Mouse (Mus musculus): ENCODE measurements around the gene Nrap.
"Not testable (repeated sequence)": the region's sequence is repeated elsewhere in the genome, so short reads cannot be mapped to it uniquely, and the experiment has no call there.

Nrap gene

GRCm38 (mm10) chr19:56389879-56390278, at the start of gene Nrap:
TSS of gene Nrap (minus strand) at chr19:56390037.
- no peak for DNase-seq (ENCODE audit: low spot score in 2 of 2)

DNA sequence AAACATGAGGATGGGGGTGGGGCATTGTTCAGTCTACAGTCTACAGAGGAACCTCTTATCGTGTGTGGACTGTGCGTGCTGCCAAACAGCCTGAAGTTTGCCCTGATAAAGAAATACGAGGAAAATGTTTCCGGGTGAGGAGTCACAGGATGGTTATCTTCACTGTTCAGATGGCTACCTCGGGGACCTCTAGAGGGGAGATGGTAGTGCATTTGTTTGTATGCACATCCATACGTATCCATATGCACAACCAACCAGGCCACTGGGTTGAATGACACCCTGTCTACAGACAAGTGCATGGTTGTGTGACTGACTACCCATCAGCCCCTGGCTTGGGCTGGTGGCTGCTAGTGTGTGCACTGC, 49.2 kb upstream of the Nrap start:
- no peak for DNase-seq (ENCODE audit: low spot score in 2 of 2)

DNA sequence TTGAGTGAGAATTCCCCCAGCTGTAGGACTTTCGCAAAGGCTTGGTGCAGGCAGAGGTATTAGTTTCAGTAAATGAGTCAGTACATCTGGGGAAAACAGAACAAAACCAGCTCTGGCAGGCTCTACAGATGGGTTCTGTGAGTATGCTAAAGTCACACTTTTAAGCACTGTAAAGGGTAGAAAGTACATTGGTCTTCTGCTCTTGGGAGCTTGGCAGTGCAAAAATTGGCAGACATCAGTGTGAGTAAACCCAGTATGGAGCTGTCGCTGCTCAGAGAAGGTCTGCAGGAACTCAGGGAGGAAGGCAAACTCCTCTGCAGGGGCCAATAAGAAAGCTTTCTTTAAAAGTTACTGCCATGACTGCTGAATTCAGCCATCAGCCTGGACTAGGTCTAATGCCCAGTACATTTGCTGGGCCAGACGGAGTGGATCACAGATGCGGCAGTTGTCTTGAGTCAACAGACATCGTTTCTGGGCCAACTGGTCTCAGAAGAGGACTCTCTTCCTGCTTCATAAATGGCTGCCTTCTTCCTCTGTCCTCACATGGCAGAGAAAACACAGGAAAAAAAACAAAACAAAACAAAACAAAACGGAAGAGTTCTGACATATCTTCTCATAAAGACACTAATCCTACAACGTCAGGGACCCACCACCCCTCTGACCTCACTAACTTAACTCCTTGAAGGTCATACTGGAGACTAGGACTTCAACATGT, 48.7 kb upstream of the Nrap start:
- no peak for DNase-seq (ENCODE audit: low spot score in 2 of 2)

GRCm38 (mm10) chr19:56436380-56436779, 46.5 kb upstream of the Nrap start:
- DNase-seq (ENCODE audit: low spot score in 2 of 2): no peak

DNA sequence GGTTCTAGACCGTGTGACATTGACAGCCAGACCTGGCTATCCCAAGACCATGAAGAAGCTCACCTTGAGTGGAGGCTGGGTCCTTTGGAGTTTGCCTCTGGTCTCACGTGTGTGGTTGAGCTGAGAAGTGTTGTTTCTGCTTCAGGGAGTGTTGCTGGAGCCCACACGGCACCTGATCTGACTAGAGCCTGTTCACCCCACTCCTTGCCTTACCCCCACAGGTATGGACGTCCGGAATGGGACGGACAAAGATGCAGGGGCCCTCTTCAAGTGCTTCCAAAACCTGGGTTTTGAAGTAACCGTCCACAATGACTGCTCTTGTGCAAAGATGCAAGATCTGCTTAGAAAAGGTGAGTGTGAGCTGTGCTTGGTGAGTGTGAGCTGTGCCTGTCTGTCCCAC, 43.7 kb upstream of the Nrap start:
- no peak for DNase-seq (ENCODE audit: low spot score in 2 of 2)

- DNase-seq (ENCODE audit: low spot score in 2 of 2): no peak
These were observed 42.9 kb upstream of the Nrap start for GRCm38 (mm10) chr19:56432706-56433105.

DNA sequence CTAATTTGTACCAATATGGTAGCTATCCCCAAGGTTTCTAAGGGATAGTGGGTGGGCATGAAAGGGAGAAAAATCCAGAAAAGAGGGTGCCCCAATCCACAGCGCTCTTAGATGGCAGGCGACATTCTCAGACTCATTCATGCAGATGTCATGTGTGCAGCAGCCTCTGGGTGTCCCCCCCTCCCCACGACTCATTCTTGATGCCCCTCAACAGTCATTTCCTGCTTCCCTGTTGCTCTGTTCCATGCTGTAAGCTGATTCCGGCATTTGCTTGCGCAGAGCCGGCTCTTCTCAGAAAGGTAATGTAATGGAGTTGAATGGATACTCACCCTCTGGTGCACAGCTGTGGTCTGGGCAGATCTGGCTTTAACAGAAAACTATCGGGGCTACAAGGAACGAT, 40.5 kb upstream of the Nrap start:
- DNase-seq (ENCODE audit: low spot score in 2 of 2): no peak

GRCm38 (mm10) chr19:56425492-56425891, 35.7 kb upstream of the Nrap start:
- DNase-seq (ENCODE audit: low spot score in 2 of 2): no peak

DNA sequence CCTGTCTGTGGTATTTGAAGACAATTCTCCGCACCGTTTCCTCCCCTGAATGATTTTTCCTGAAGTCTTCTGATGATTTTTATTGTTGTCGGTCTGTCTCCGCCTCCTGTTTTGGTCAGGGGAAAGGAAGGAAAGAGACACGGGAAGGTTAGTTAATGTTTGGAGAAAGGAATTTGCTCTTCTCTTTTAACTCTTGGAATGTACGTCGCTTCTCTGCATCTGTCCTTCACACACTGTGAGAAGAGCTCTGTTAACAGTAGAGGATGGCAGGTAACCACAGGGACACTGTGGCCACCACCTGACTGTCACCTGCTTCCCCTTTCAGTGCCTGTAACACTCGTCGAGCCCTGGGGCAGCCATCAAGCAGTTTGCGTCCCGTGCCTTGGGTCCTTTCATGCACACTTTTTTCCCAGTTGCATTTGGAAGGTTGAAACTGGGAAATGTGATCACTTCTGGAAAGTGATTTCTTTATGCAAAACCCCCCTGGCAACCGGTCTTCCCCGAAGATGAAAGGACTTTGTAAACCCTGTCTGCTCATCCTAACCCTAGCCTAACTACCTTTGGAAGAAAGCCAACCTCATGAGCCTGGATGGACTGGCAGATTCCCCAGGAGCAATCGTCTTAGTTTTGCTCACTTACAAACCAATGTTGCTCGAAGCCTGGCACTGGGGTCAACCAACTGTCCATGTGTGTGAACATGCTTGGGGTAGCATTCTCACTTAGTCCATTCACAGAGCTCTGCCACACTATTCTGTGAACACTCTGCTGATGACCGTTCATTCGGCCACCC, 35.0 kb upstream of the Nrap start:
- no peak for DNase-seq (ENCODE audit: low spot score in 2 of 2)

GRCm38 (mm10) chr19:56423370-56423769, 33.5 kb upstream of the Nrap start:
- no peak for DNase-seq (ENCODE audit: low spot score in 2 of 2)

DNA sequence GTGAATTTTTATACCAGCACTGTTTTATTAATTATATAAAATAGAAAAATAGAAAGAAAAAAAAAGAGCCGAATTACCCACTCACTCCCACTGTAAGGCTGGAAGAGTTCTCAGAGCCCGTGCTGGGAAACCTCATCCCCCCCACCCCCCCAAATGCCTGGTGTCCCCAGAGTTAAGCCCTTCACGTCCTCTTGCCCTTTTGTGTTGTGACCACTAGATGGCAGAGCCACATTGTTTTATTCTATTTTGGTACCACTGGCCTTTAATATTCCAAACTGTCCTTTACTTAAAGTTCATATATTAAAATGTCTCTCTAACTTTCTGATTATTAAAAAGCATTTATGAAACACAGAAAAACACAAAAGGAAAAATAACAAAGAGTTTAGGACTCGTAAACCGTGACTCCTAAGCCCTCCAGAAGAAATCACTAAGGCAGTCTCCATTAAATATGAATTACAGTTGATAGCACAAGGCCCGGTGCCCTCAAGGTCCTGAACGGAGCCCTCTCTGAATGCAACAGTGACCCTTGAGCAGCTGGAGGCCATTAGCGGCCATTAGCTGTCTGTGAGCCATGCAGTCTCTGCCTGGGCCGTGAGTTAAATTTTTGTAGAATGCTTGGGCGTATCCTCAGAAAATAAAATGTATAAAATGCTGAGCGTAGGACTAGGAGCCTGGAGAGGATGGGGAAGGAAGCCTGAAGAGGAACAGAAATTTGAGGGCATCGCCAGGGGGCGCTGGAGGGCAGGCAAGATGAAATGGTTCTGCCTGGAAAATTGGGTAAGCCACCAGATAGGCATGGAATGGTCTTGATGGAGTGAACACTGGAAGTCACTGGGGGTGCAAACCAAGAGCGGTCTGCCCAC, 32.9 kb upstream of the Nrap start:
- peak; percentile 95 to 97 for DNase-seq (ENCODE audit: low spot score in 2 of 2)

DNA sequence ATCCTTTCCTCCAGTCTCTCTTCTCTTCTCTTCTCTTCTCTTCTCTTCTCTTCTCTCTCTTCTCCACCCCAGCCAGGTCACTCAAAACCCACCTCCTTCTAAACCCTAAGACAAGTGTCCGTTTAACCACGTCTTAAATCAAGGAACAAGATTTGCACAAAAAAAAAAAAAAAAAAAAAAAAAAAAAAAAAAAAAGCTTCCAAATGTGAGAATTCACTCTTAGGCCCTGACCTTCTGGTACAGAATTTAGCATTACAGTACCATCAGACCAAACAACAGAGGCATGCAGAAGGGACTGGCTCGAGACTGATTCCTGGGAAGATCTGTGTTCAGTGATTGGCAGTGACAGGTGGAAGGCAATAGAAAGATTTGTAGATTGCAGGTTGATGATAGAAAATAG, 30.5 kb upstream of the Nrap start:
- DNase-seq (ENCODE audit: low spot score in 2 of 2): no peak

DNA sequence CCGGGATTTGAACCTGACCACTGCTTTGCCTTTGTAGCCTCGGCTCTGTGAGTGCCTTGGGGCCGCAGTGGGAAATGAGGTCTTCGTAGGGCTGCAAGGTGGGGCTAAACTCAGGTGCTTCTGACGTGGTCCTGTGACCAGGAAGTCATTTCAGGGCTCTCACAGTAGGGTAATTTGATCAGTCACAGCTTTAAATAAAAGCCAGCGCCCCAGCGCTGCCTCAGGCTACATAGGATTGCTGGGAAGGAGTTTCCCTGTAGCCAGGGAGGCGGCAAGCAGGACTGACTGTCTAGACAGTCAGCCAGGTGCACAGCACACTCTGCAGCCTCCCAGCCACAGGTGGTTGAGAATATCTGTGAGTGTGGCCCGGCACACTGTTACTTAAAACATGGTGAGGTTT, 29.6 kb upstream of the Nrap start:
- no peak for DNase-seq (ENCODE audit: low spot score in 2 of 2)

DNA sequence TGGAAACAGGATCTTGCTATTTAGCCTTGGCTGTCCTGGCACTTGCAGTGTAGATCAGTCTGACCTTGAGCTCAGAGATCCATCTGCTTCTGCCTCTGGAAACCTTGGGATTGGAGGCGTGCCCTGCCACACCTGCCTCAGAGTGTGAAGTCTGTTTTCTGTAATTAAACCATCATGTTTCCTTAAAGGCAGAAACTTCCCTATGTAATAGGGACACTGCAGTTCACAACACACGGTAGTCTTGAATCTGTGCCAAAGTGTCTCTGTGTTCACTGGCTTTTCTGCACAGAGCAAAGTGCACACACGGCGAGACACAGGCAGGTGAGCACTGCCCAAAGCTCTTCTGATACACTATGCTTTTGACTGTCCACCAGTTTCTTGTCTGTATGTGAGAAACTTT, 28.6 kb upstream of the Nrap start:
- DNase-seq (ENCODE audit: low spot score in 2 of 2): no peak

- not testable (repeated sequence) for DNase-seq (ENCODE audit: low spot score in 2 of 2)
These were observed 20.0 kb upstream of the Nrap start for GRCm38 (mm10) chr19:56409884-56410283.

- DNase-seq (ENCODE audit: low spot score in 2 of 2): no peak
These were observed 16.7 kb upstream of the Nrap start for GRCm38 (mm10) chr19:56406581-56406980.

- DNase-seq (ENCODE audit: low spot score in 2 of 2): no peak
These were observed 16.0 kb upstream of the Nrap start for GRCm38 (mm10) chr19:56405824-56406223.

DNA sequence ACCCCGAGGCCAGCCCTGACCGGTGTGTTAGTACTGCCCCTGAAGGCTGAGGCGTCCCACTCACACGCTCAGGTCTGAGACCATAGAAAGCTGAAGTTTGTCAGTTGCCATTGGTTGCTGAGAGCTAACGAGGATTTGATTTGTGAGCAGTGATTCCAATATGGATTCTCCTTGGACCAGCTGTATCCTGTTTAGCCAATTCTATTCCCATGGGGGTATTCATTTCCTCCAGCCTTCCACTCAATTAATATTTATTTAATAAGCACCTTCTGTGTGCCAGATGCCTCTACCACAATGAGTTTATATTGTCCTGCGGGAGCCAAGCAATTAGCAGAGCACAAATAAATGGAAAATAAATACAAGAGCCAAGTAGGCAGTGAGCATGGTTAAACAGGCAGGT, 12.0 kb upstream of the Nrap start:
- DNase-seq (ENCODE audit: low spot score in 2 of 2): no peak

GRCm38 (mm10) chr19:56400200-56400599, 10.4 kb upstream of the Nrap start:
- no peak for DNase-seq (ENCODE audit: low spot score in 2 of 2)

DNA sequence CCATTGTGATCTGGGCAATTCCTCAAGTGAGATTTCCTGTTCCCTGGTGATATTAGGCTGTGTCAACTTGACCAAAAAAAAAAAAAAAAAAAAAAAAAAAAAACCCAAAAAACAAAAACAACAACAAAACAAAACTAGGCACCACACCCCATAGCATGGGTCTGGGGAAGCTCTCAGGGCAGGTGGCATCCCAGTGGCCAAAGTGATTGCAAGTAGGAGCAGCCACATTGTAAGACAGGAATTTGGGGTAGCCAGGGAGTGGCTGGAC, 8.6 kb upstream of the Nrap start:
- DNase-seq (ENCODE audit: low spot score in 2 of 2): no peak

DNA sequence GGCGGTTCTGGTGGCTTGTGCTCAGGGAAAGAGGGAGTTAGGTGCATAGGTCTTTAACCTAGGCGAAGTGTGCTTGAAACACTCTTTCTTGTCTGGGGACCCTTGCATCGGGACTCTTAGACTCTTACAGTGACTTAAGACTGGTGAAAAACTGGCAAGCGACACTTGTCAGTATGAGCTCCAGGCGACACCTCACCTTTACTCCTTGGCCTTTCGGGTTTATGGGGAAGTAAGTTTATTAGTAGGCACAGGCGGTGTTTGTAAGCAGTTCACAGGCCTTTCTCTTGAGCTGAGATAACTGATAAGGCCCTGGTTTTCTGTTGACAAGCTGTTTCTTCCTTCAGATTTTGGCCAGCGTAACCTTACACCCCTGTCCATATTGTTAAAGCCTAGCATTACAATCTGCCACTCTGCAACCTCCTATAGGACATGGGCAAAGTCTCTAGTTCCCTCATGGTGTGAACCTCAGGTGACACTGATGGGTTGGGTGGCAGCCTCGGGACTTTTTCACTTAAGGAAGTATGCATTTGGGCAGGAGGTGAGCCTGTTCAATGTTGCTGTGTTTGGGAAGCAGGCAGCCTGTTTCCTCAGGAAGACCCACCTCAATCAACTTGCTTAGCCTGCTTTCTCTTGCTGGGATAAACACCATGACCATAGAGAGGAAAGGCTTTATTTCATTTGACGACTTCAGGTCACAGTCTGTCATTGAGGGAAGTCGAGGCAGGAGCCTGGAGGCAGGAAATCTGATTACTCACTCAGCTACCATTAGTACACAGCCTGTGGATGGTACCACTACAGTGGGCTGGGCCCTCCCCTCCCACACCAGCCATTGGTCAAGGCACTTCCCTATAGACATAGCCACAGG, 8.1 kb upstream of the Nrap start:
- DNase-seq (ENCODE audit: low spot score in 2 of 2): no peak

Measured in frontal cortex, postnatal 36 days (tissue).